Mouse (Mus musculus) B cell, adult 2 months (primary cell): ENCODE measurements at regions not wholly inside any gene's neighbourhood (a gene's known extent, or its start where the extent isn't known, plus 50 kb on each side); places are given as distances from the start of the nearest gene placed in this dataset.

Experiments used
- DNase-seq, 2 experiments: peaks; one replicate each; pipeline ENCODE4 v3.0.0; 2022

DNA sequence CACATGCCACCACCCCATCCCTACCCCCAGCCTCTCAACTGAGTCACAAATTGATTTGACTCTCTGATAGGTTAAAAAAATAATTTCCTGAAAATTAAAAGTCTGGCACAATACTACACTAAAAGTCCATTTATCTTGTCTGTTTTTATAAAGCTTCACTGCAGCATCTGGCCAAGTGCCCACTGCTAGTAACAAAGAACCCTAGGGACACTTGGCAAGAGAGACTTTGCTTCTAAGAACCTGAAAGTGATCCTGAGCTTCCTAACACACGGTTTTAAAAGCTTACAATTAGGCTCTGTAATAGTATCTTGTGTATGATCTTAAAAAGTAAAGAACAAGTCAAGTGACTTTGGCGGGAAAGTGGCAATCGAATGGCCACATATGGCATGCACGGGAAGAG lies 288.3 kb downstream of the Epha4 start:
- no peak for DNase-seq

DNA sequence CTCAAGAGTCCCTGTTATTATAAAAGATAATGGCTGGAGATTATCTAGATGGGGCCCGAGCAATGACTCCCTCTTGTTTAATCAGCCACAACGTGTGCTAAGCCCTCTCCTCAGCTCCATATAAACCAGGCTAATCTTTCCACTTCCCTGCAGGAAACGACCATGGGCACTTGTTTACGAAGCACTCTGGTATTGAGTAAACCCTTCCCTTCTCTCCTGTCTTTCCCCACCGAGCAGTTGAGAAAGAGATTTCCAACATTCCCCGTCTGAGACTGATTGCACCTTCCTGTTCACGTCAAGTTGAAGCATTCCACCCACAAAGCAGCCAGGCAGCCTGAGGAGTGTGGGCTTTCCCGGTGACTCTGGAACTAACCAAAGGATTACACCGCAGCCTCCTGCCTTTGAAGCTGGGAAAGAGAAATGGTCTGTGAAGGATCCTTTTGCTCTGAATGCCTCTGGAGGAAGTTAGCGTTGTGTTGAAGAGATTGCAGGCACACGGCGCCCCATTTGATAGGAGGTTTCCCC lies 287.8 kb downstream of the Epha4 start:
- no peak for DNase-seq

DNA sequence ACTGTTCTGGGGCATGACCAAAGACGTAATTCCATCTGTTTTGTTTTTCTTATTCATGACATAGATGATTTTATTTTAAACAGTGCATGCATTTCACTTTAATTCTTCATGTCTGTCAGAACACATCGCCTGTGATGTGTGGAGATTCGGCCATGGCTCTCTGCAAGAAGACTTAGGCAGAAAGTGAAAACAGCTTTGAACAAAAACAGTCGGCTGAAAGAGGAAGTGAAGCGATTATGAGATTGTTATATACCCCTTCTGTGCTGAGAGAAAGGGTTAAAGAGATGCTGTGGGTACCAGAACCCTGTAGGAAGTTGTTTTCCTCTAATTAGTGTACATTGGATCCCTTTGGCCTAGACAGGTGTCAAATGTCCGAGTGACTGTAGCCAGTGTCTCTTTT lies 287.1 kb downstream of the Epha4 start:
- DNase-seq: no peak

DNA sequence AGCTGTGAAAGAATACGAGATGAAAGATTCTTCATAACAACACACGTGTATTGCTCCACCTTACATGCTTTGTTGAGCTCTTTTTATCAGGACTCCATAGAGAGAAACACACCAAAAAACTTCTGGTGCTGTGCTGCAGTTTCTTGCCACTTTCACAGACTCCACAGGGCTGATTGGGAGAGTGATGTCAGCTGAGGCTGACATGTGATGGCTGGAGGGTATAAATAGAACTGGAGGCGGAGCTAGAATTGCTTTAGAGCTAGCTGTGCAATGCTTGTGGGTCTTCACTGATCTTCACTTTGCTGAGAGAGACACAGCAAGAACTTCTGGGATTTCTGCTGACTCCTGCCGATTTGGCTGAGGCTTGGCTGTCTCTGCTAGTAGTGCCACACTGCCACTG lies 285.3 kb downstream of the Epha4 start:
- no peak for DNase-seq

DNA sequence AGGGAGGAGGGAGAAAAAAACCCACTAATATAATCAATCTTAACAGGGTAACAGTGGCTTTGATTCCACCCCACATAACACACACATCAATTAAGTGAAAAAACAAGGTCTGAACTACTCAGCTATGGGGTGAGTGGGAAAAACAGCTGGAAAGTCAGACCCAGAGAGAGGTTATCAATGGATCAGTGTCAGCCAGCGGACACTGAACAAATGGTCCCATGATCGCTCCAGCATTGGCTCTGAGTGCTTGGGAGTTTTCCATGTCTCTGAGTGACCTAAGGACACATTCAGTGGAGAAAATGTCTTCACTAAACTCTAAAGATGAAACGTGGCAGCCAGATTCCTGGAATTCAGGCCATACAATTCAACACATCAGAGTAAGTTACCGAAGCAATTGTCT lies 281.9 kb downstream of the Epha4 start:
- no peak for DNase-seq

DNA sequence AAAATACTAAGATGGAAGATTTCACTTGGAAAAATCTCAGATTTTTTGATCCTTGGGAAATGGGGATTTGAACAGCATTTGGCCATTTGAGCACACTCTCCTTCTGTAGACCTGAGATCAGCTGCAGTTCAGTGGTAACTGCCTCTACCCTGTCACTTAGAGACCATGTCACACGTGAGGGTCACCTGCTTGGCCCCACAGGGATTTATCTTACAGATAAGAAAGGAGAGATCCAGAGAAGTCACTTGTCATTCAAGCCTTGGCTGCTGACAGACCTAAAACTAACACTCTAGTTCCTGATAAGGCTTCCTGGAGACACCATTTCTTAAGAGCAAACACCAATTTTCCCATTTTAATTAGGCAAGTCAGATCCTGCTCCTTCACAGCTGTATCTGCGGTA lies 270.2 kb downstream of the Epha4 start:
- no peak for DNase-seq

DNA sequence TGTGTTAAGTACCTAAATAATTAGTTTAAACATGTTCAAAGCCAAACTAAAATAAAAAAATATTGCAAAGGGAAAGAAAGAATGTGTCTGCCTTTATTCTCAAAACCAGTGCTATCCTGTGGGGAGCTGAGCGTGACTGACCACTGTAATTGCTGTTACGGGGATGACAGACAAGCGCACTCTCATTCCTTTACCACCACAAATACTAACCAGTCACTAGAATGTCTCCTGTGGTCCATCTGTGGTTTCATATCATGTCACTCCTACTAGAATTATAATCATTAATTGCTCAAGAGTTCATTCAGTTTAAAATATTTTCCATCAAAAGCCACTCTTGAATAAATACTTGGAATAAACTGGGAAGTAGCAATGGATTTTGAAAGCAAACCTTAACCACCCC lies 268.8 kb downstream of the Epha4 start:
- DNase-seq: no peak

DNA sequence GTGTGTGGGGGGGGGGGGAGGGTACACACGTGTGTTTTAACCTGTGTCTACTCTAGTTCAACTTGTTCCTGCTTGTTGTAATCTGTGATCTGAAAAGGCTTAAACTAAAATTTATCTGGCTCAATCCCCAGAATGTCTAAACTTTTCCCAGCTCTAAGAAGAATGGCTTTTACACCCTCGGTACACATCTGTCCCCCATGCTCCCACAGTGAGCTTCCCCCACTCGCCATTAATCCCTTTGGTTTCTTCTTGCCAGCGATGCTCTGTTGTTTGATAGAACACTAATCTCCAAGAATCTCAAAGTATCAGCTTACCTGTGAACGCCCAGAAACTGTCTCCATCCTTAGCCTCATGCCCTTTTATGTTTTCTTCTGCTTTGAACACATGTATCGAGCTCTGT lies 260.6 kb downstream of the Epha4 start:
- DNase-seq: no peak

DNA sequence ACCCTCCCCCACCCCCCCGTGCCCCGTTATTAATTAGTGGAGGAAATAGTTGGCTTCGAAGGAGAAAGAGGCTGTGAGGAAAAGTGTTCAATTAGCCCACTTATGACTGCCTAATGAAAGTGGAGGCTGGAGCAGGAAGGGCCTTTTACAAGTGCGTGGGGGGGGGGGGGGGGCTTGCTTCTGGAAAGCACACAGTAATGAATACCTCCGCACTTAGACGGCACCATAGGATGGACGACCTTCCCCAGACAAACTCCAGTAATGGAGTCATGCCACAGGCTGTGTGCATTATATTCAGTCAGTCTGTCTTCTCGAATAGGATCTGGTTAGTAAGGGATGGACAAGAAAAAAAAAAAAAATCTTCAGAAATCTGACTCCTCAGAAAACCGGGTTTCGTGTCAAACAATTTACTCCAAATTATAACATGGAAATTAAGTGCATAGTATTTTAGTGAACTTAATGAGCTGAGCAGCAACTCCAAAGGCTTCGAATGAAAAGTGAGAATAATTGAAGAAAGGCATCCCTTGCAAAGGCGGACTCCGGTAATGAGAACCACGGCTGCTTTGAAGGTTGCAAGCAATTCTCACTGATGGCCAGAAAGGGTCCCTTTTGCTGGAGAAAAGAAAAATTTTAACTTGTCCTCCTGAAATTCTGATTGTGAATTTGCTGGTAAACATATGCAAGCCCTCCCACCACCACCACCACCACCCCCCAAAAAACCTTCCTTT lies 258.6 kb downstream of the Epha4 start:
- no peak for DNase-seq

DNA sequence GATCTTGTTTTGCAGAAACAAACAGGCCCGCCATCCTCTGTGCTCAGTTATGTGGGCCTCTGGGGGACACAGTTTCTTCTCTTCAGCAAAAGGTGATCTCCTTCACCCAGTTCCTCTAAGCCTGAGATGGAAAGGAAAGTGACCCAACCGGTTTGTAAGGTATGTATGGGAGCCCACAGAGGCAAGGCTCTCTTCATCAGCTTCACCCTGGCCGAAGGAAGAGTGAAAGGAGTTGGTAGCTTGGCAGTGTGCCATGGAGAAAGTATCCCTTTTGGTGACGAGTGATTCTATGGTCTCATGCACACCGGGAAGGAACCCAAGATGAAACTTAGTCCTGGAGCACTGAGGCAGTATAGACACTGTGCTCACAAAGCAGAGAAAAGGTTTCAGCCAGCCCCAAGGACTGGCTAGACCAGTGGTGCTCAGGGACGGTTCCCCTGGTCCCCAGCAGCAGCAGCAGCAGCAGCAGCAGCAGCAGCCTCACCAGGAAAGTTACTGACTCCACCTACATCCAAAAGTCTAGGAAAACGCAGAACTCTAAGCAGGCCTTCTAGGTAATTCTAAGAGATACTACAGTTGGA lies 256.1 kb downstream of the Epha4 start:
- no peak for DNase-seq

DNA sequence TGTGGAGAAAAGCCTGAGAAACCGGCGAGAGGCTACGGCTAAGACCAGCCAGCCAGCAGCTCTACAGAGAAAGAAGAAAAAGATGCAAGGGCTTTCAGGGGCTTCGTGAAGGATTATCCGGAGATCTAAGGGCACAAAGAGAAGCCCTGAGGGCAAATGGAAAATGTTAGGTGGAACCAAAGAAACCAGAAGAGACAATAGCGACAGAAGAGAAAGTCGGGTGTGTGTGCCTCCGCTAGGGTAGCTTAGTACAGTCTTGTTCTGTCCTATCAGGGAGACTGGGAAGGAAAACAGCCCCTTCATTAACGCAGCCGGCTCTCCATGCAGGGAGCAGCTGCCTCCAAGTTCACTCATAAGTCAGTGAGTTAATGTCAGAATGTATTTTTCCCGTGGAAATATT lies 255.1 kb downstream of the Epha4 start:
- no peak for DNase-seq

DNA sequence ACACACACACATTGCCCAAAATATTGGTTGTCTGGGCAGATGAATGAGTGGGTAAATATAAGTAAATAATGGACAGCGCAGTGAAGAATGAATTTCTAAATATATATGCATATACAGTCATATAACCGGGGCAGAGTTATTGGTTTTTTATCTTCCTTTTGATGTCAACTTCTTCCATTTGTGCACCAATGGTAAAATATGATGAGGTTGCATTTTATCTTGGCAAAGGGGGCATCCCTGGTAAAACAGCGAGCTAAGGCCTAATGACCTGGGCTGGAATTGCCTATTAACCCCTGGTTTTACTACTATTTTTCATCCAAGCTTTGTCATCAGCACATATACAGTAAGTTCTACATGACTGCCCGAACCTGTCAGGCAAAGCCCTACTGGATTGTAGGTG lies 253.2 kb downstream of the Epha4 start:
- no peak for DNase-seq

DNA sequence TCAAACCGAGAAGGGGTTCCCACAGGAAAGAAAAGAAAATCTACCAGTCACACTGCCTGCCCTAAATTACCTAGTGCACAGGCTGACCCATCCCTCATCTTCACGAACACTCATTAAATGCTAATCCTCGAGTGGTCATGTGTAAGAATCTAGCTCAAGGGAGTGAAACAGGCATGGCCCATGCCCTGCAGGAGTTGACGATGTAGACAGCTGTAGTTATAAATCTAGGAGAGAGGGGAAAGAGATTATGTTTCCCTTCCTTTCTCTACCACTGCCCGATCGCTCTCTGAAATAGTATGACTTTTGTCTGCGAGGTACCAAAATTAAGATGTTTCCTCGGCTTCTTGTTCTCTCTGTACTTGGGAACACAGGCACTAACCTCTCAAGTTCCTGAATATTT lies 249.2 kb downstream of the Epha4 start:
- no peak for DNase-seq

DNA sequence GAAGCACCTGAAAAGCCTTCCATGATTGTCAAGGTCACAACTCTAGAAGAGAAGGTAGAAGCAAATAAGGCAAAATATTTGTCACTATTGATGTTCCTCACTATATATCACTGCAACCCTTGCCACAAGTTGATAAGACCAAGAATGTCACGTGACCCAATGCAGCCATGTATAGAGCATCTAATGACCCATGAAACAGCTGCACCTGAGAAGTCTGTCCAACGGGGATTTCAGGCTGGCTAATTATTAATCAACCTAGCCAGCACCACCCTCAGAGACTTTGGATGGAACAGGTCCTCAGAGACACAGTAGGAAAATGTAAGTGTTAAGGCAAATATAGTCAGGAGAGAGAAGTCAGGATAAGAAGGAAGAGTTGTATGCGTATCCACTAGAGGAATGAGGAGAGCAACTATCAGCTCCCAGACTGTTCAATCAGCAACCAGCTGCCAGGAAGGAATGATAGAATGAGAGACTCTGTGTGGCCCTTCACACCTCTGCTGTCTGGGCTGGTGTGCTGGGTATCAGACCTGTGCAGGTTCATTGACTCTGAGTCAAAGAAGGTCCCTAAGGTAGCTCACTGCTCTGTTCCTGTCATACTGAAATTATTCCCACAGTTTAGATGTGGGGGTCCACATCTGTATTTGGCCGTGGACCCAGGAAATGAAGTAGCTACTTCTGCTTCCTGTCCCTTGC lies 247.4 kb downstream of the Epha4 start:
- no peak for DNase-seq

DNA sequence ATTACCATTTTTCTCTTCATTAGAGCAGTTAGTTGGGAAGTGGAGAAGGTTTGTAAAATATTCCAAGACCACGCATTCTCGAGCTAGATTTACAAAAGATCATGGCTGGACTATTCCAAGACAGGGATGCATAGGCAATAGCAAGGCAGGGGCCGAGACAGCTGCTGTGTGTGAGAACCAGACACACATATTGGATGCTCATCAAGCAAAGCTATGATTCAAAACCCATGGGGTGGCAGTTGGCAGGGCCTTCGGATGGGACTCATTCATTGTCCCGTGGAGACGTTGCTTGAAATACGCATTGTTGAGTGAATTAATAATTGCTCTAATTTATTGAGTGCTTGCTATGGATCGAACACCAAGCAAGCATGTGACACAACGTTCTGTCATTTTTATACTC lies 239.6 kb downstream of the Epha4 start:
- DNase-seq: no peak

DNA sequence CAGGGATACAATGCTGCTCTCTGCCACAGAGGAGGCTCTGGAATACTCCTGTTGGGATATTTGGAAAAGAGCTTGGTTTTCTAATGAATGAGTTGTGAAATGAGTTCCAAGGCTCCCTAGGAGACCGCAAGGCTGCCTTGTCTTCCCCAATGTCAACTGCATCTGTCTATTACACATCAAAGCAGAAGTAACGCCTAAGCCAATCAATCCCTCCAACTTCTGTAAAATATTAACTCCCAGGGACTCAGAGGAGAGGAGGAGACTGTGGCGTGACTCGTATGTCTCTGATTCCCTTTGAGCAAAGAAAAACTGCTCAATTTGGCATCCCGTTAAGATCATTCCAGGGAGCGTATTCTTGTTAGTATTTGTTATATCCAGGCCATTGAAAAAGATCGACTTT lies 235.3 kb downstream of the Epha4 start:
- no peak for DNase-seq

DNA sequence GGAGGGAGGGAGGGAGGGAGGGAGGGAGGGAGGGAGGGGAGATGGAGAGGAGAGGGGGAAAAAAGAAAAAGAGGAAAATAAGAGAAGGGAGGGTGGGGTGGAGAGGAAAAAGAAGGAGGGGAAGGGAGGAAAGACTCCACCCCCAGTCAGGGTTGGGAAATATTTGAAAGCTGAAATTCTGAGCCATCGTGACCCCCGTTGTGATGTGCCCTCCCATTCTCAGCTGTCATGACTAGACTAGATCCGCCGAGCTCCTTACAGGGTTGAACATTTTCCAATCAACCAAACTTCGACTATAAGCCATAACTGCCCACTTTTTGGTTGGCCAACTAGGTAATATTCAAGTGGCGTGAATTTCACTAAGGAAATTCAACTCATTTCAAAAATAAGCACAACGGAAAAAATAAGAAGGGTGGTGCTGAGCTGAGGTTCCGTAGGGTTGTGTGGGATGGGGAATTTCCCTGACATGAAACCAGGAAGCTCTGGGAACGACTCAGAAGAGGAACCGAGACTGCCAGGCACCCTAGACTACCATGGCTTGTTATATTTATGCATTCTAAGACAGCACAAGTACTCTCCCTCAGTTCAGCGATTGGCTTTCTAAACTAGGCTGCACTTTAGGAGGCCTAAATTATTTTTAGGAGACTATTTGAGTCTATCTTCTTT lies 234.4 kb downstream of the Epha4 start:
- DNase-seq: no peak

DNA sequence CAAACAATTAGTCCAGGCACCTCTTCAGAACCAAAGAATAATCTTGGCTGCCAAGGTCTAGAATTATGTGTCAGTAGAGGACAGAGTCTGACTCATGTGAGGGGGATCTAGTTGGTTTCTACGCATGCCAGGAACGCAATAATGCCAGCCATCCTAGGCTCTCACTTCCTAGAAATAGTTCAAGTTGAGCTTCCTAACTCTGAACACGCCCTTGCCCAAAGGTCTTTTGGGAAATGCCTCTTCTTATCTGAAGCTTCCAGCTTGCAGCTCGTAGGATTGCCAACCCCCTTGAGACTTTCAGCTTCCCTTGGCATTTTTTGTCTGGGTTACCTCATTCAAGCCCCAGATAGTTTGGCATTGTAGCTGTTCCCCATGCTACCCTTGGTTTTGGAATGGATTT lies 233.1 kb downstream of the Epha4 start:
- no peak for DNase-seq

DNA sequence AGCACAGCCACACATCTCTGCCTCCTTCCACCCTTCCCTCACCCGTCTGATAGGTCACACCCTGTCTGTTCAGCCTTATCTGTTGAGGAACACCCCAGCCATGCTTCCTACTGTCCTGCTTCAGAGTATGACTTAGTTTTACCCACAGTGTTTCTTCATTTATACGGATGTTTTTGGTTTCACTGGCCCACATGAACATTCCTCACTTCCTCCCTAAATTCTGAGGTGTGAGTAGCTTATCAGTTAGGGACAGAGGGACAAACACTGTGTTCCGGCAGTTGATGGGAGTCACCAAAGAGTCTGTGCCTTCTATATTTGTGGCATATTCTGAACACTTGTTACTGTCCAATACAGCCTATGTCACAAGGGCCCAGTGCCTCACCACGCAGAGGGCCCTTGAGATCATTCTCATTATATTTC lies 216.2 kb downstream of the Epha4 start:
- no peak for DNase-seq

DNA sequence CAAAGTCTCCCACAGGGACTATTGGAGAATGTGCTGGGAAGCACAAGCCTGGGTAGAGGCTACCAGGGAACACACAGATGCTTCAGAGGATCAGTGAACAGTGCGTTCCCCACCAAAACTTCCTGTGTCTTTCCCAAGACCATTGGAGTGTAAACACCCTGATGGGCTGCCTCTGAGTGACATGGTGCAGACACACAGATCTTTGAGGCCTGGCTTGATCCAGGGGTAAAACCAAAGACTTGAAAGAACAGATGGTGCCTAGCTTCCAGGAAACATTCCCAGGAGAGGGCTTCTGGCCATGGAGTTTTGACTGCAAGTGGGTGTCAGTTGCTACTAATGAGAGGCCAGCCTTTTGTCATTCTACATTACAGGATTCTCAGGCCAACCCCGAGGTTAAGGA lies 214.1 kb downstream of the Epha4 start:
- DNase-seq: no peak

DNA sequence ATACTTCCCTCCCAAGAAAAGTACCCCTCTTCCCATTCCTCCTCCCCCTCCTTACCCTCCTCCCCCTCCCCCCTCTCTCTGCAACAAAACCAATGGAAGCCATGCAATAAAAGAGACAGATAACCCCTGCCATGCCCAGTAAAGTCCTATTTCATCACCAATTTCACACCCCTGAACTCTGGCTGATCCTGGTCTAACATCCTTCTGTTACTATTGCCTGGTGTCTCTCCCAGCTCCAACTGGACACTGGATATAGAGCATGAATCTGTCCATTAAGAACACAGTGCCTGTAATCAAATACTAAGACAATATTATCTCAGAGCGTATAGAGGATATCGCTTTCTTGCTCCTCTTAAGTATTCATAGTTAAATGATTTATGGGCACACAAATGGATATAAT lies 210.1 kb downstream of the Epha4 start:
- DNase-seq: no peak

DNA sequence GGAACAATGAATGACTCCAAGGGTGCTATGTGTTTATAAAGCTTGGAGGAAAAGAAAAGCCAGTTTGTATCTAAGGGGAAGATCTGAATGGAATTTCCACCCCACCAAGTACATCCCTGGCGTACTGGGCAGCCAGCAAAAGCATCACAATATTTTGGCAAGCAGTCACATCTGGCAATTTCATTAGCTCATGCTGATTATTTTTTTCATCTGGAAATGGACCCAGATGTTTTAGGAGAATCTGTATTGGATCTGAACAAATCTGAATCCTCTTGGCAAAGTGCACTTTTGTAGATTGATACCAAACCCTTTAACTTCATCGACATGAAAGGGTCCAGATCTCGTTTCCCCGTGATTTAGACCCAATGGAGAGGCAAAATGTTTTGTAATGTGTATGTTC lies 207.1 kb downstream of the Epha4 start:
- no peak for DNase-seq

DNA sequence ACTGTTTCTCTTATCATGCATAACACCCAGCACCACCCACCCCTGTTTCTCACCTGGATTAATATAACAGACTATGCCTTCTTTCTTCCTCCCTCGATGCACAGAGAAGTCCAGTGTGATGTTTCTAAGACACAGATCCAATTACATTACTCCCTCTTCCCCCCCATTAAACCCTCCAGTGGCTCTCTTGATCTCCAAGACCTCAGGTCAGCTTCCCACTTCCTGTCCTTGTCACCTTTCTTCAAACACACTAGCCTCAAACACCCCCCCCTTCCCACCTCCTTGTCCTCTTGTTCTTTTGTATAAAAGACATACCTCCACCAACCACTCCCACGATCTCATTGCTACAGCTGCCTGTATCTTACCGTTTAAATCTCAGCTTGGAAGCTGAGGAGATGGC lies 201.8 kb downstream of the Epha4 start:
- no peak for DNase-seq

DNA sequence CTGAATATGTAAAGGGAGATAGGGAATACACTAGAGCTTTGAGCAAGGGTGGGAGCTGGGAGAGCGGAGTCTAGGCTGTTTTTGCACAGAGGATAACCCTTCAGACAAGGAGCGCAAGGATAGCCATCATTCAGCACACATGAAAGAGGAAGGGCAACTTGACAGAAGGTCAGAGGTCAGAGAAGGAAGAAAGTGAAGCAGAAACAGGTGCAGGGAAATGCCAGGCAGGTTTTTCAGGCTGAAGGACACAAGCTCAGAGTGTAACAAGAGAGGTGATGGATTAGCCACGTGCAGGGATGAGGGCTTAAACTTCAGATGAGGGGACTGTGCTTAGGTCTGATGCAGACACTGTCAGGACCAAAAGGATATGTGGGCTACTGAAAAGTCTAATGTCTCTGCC lies 199.5 kb downstream of the Epha4 start:
- no peak for DNase-seq
